Mouse (Mus musculus) midbrain, embryonic 13.5 days (tissue): ENCODE results near the gene Car5a. TPM values are rescaled to one million over a fixed set of nuclear protein-coding genes. Genes with fewer than 3 reads are reported as not detected.

Source experiments
- ATAC-seq: fragments of 200-750 bp; cut with Nextera tagmentation; 2 replicates; pipeline ENCODE4 v1.8.0; 2017; ENCODE audit warnings: mild to moderate bottlenecking, moderate TSS enrichment, moderate library complexity
- H3K27ac ChIP-seq: fragments of 300-500 bp; sonication (generic); 2 replicates; pipeline ENCODE4 v1.5.1; 2015; ENCODE audit warnings: inconsistent platforms, mild to moderate bottlenecking, moderate library complexity
- H3K27me3 ChIP-seq: fragments of 300-500 bp; sonication (generic); 2 replicates; pipeline ENCODE4 v1.6.1; 2015; ENCODE audit warnings: mild to moderate bottlenecking, inconsistent platforms
- H3K36me3 ChIP-seq: fragments of 300-500 bp; sonication (generic); 2 replicates; pipeline ENCODE4 v1.6.1; 2015; ENCODE audit warnings: mild to moderate bottlenecking, inconsistent platforms
- H3K4me1 ChIP-seq: fragments of 300-500 bp; sonication (generic); replicated peaks from 2 replicates; pipeline ENCODE4 v1.6.1; 2015; ENCODE audit warnings: inconsistent platforms
- H3K4me2 ChIP-seq: fragments of 300-500 bp; sonication (generic); replicated peaks from 2 replicates; pipeline ENCODE4 v1.6.1; 2015; ENCODE audit warnings: moderate library complexity, mild to moderate bottlenecking, inconsistent platforms
- H3K4me3 ChIP-seq: fragments of 300-500 bp; sonication (generic); replicated peaks from 2 replicates; pipeline ENCODE4 v1.5.1; 2015; ENCODE audit warnings: mild to moderate bottlenecking, inconsistent platforms
- H3K9ac ChIP-seq: fragments of 300-500 bp; sonication (generic); replicated peaks from 2 replicates; pipeline ENCODE4 v1.6.1; 2015; ENCODE audit warnings: mild to moderate bottlenecking, inconsistent platforms
- H3K9me3 ChIP-seq: fragments of 300-500 bp; sonication (generic); 2 replicates; pipeline ENCODE4 v1.6.1; 2016; ENCODE audit warnings: mild to moderate bottlenecking, inconsistent platforms
- WGBS: fragments of 180-500 bp; shearing (Covaris S2); methylation state at CpG from one replicate; pipeline ENCODE4 v1.1.7; 2015; 5-methylcytosine and 5-hydroxymethylcytosine counted together
- polyA plus RNA-seq: library from polyadenylated mRNA; unstranded; fragments of >200 nt; fragmentation: Nextera tagmentation; extraction: Ambion mirVana; gene quantifications from 2 replicates; pipeline ENCODE4 v1.2.1, GENCODE M21; 2015

The Car5a gene
- polyA plus RNA-seq, 1 experiment from 2014 or later = 0.12 TPM

DNA sequence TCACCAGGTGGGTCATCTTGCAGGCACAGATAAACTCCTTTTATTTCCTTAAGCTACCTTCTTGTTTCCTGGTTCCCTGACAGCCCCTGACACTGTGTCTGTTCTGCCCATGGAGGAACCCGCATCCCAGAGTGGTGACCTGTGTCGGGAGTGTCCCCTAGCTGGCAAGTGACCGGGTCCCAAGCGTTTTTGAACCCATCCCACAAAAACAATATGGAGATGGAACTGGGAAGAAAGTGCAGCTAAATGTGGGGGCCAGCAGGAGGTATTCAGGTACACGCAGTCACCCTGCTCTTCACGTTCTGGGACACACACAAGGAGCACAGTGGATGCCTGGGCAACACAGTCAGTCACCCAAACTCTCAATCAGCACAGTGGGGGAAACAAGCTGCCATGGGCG, 1.6 kb upstream of the Car5a start:
- H3K4me3 ChIP-seq = no peak overlapping the region
- no peak for ATAC-seq
- H3K4me1 ChIP-seq = peaks cover 31% of the 10 kb centered on the region
- 81% methylated on average over 7 of the region's 7 CpGs for WGBS
- H3K27ac ChIP-seq = no peak overlapping the region
- no peak overlapping the region for H3K4me2 ChIP-seq
- H3K27me3 ChIP-seq = 0 out of 2 replicates have a peak, but pooled peaks cover 4% of the 10 kb centered on the region
- H3K9ac ChIP-seq = no peak overlapping the region
- H3K36me3 ChIP-seq = no peaks in the 10 kb centered on the region
- H3K9me3 ChIP-seq = no peaks in the 10 kb centered on the region

GRCm38 (mm10) chr8:121943716-121944115, 988 bp downstream of the Car5a start:
- Histone ChIP-seq H3K4me1 (peaks cover 23% of the 10 kb centered on the region), H3K4me3 (no peak overlapping the region), H3K9me3 (no peaks in the 10 kb centered on the region), H3K4me2 (no peak overlapping the region), H3K27me3 (0 out of 2 replicates have a peak, but pooled peaks cover 4% of the 10 kb centered on the region), H3K36me3 (no peaks in the 10 kb centered on the region), H3K27ac (no peak overlapping the region), H3K9ac (peak overlapping the region; percentile 36; the same call in 1 of the 2 replicates)
- 77% methylated on average over 8 of the region's 8 CpGs for WGBS
- ATAC-seq = no peak

DNA sequence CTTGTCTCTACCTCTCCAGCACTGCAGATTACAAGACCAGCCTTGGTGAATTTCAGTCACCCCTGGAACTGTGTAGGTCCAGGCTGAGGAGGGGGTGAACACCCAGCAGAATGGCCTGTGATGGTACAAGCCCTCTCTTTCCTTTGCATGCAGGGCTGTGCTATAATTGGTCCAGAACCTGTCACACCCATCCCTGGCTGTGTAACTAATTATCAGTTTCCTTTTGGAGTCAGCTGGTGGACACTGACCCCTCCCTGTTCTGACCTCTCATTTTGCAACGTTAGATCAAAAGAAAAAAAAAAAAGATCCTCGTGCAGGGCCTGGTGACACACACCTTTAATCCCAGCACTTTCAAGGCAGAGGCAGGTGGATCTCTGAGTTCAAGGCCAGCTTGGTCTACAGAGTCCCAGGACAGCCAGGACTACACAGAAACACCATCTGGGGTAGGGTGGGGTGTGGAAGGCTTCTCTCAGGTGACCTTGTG, 1.6 kb downstream of the Car5a start:
- ATAC-seq = no peak
- WGBS = 47% methylated on average over 2 of the region's 2 CpGs
- no peak overlapping the region for H3K9ac ChIP-seq

GRCm38 (mm10) chr8:121938732-121939131, 6.0 kb downstream of the Car5a start:
- 83% methylated on average over 7 of the region's 7 CpGs for WGBS

More for the DNA sequence above, 1.6 kb downstream of the Car5a start:
- H3K27me3 ChIP-seq = 0 out of 2 replicates have a peak, but pooled peaks cover 4% of the 10 kb centered on the region
- H3K4me2 ChIP-seq = no peak overlapping the region
- H3K4me1 ChIP-seq = peaks cover 17% of the 10 kb centered on the region
- H3K4me3 ChIP-seq = no peak overlapping the region
- H3K9me3 ChIP-seq = no peaks in the 10 kb centered on the region
- H3K36me3 ChIP-seq = no peaks in the 10 kb centered on the region
- no peak overlapping the region for H3K27ac ChIP-seq

DNA sequence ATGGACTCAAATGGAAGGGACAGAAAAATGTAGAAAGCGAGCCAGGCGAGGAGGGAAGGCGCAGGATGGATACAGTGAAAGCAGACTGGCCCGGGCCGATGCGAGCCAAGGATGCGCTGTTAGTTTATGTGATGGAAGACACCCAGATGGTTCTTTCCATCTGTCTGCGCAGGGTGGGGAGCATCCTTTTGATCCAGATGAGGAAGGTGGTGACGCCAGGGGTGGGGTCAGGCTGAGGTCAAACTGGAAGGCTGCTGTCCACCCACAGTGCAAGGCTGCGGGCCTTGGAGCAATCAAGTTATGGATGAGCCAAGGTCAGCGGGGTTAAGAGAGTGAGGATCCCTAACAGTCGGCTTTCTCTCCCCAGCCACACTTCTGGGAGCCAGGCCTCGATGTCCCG, 8.3 kb downstream of the Car5a start:
- Histone ChIP-seq H3K4me3 (no peak overlapping the region), H3K27ac (peak overlapping the region; percentile 86; the same call in 1 of the 2 replicates), H3K4me2 (no peak overlapping the region), H3K27me3 (no peaks in the 10 kb centered on the region), H3K9ac (no peak overlapping the region), H3K4me1 (peaks cover 29% of the 10 kb centered on the region), H3K9me3 (no peaks in the 10 kb centered on the region), H3K36me3 (no peaks in the 10 kb centered on the region)
- ATAC-seq = no peak
- WGBS = 84% methylated on average over 14 of the region's 14 CpGs

More at GRCm38 (mm10) chr8:121938732-121939131, 6.0 kb downstream of the Car5a start:
- no peak for ATAC-seq
- Histone ChIP-seq H3K36me3 (no peaks in the 10 kb centered on the region), H3K4me1 (peaks cover 29% of the 10 kb centered on the region), H3K9ac (no peak overlapping the region), H3K9me3 (no peaks in the 10 kb centered on the region), H3K27ac (no peak overlapping the region), H3K27me3 (no peaks in the 10 kb centered on the region), H3K4me2 (no peak overlapping the region), H3K4me3 (no peak overlapping the region)

- Histone ChIP-seq H3K4me1 (peaks cover 29% of the 10 kb centered on the region), H3K27ac (peak overlapping the region; percentile 86), H3K36me3 (no peaks in the 10 kb centered on the region), H3K27me3 (no peaks in the 10 kb centered on the region), H3K4me3 (no peak overlapping the region), H3K9ac (peak overlapping the region; percentile 48; the same call in 1 of the 2 replicates), H3K4me2 (peak overlapping the region; percentile 34), H3K9me3 (no peaks in the 10 kb centered on the region)
- peak; percentile 94 for ATAC-seq
- WGBS = 38% methylated on average over 12 of the region's 12 CpGs
Observed at GRCm38 (mm10) chr8:121935341-121936294, 9.1 kb downstream of the Car5a start.

GRCm38 (mm10) chr8:121934923-121935322, 9.8 kb downstream of the Car5a start:
- Histone ChIP-seq H3K27me3 (no peaks in the 10 kb centered on the region), H3K9me3 (no peaks in the 10 kb centered on the region), H3K9ac (no peak overlapping the region), H3K4me1 (peaks cover 29% of the 10 kb centered on the region), H3K36me3 (no peaks in the 10 kb centered on the region), H3K4me2 (no peak overlapping the region), H3K4me3 (no peak overlapping the region), H3K27ac (peak overlapping the region; percentile 86)
- peak; percentile 55 for ATAC-seq

GRCm38 (mm10) chr8:121934506-121934905, 10.2 kb downstream of the Car5a start:
- no peak for ATAC-seq
- Histone ChIP-seq H3K27me3 (no peaks in the 10 kb centered on the region), H3K9ac (no peak overlapping the region), H3K9me3 (no peaks in the 10 kb centered on the region), H3K4me1 (peaks cover 29% of the 10 kb centered on the region), H3K36me3 (no peaks in the 10 kb centered on the region), H3K4me3 (no peak overlapping the region), H3K4me2 (no peak overlapping the region), H3K27ac (peak overlapping the region; percentile 86)
- WGBS = 41% methylated on average over 4 of the region's 4 CpGs

DNA sequence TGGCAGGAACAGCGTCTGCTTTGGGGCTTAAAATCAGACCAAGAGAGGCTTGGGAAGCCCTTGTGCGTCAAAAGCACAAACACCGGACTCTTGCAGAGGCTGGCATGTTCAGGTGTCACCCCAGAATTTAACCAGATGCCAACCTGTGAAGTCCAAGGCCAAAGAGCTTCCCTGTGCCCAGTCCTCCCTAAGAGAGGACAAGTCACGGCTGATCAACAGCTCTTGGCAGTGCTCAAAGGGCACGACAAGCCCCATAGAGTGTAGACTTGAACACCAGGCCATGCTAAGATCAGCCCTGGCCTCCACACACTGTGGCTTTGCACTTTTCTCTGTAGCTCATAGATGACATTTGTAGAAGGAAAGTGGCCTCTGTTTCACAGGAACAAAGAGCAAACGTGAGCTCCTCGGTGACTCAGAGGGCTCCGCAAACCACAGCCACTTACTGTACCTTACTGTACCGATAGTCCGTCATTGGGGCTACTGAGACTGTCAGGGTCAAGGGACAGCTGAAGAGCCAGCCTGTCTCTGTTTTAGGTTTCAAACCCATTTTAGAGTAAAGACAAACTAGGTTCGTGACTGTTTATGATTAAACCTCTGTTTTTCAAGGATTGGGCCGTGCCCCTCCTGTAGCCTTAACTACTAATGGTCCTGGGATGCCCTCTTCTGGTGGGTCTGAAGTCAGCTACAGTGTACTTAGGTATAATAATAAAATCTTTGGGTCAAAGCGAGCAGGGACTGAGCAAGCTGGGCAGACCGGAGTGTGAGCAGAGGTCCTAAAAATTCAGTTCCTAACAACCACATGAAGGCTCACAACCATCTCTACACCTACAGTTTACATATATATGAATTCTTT, 11.8 kb downstream of the Car5a start:
- no peak for ATAC-seq
- Histone ChIP-seq H3K4me1 (peaks cover 29% of the 10 kb centered on the region), H3K9me3 (no peaks in the 10 kb centered on the region), H3K27ac (no peak overlapping the region), H3K27me3 (no peaks in the 10 kb centered on the region), H3K36me3 (no peaks in the 10 kb centered on the region), H3K4me3 (no peak overlapping the region), H3K9ac (no peak overlapping the region), H3K4me2 (no peak overlapping the region)
- 87% methylated on average over 14 of the region's 14 CpGs for WGBS

DNA sequence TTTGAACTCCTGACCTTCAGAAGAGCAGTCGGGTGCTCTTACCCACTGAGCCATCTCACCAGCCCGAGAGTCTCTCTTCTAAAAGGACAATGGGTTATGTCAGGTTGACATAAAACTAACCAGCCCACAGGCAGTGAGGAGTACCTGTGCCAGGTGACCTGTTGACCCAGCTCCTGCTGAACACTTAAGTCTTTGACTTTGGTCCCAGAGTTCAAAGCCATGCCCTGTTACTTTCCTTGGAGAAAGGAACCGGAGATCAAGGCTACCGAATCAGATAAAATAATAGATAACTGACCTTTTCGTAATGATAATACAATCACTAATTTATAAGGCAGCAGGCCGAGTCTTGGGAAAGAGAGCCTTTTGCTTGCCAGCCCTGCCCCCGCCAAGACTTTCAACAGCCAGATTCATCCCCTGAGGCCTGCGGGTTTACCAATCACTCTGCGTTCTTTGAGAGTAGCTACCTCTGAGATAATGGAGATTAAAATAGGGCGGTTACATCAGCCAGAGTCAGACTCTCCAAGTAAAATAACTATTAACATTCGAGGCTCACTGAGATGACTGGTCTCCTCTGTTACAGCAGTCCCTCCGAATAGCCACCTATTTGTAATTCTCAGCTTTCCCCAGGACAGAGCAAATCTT, 12.6 kb downstream of the Car5a start:
- no peak overlapping the region for H3K27ac ChIP-seq
- H3K4me3 ChIP-seq = no peak overlapping the region
- ATAC-seq = no peak
- no peaks in the 10 kb centered on the region for H3K27me3 ChIP-seq
- WGBS = 67% methylated on average over 12 of the region's 12 CpGs
- H3K9ac ChIP-seq = no peak overlapping the region
- H3K9me3 ChIP-seq = no peaks in the 10 kb centered on the region
- H3K4me1 ChIP-seq = peaks cover 29% of the 10 kb centered on the region
- H3K4me2 ChIP-seq = no peak overlapping the region
- H3K36me3 ChIP-seq = no peaks in the 10 kb centered on the region

DNA sequence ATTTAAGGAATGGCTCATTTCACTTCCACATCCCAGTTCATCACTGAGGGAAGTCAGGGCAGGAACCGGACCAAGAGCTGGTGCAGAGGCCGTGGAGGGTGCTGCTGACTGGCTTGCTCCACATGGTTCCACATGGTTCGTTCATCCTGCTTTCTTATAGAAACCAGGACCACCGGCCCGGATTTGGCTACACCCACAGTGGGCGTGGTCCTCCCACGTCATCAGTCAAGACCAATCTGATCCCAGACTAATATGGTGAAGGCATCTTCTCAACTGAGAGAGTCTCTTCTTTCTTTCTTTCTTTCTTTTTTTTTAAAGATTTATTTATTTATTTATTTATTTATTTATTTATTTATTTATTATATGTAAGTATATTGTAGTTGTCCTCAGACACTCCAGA, 13.1 kb downstream of the Car5a start:
- H3K9me3 ChIP-seq = no peaks in the 10 kb centered on the region
- H3K27me3 ChIP-seq = no peaks in the 10 kb centered on the region
- peaks cover 27% of the 10 kb centered on the region for H3K4me1 ChIP-seq
- no peak for ATAC-seq
- no peak overlapping the region for H3K27ac ChIP-seq
- WGBS = 85% methylated on average over 7 of the region's 7 CpGs
- H3K9ac ChIP-seq = no peak overlapping the region
- H3K36me3 ChIP-seq = no peaks in the 10 kb centered on the region
- no peak overlapping the region for H3K4me2 ChIP-seq
- H3K4me3 ChIP-seq = no peak overlapping the region
